17 mouse cellular contexts compared by ENCODE assay signal in the genomic region with DNA sequence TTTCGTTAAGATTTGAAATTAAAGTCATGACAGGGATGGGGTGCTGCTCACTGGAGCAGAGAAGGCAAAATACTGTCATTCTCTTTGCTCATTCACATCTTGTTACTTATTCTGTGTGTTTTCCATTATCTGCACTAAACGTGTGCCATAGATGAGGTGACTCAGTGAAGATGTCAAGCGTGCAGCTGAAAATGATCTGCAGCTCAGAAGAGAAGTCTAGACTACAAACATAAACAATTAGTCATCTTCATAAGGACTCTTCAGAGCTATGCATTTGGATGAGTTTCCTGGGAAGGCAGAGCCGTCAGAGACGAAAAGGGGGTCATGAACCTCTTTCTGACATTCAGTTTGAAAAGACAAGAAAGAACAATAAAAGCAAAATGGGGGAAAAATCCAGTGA.
DNase-seq lines count a peak whose midpoint lies in the region; ATAC-seq and TF ChIP-seq lines count a peak whose summit lies in the region.
"Had no signal": no experiment of that assay in that cellular context is flagged by ENCODE, and none has a peak within 500 bp of the region (broad histone marks: within the 10 kb centered on the region; RNA-seq: fewer than 3 reads in every experiment).

No protein-coding gene starts in this region.

- no peaks in the 10 kb centered on the region for H3K4me1 ChIP-seq in lung, embryonic 14.5 days (ENCODE audit: insufficient read depth)
- H3K4me1 ChIP-seq: heart, embryonic 13.5 days; hindbrain, embryonic 12.5 days had no signal

- H3K27ac ChIP-seq in lung, embryonic 14.5 days (ENCODE audit: low read depth): no peak overlapping the region
- H3K27ac ChIP-seq: heart, embryonic 13.5 days; hindbrain, embryonic 12.5 days; hindbrain, postnatal 0 days had no signal

- intact Hi-C loops in left cerebral cortex, postnatal 14 days (cut with DNase I): no loop called here

- H3K4me2 ChIP-seq in lung, embryonic 14.5 days: no peak overlapping the region
- H3K4me2 ChIP-seq: heart, embryonic 13.5 days; hindbrain, embryonic 12.5 days had no signal

- 29% methylated on average over 5 of the region's 5 CpGs for WGBS in lung, embryonic 14.5 days

- no peak for TF ChIP-seq CTCF in lung, embryonic 14.5 days (IDR thresholded peaks at IDR 0.05; ENCODE audit: low read depth)

- no peaks in the 10 kb centered on the region for H3K36me3 ChIP-seq in lung, embryonic 14.5 days (ENCODE audit: insufficient read depth)
- H3K36me3 ChIP-seq: heart, embryonic 13.5 days; hindbrain, embryonic 12.5 days had no signal

- no peak overlapping the region for H3K4me3 ChIP-seq in lung, embryonic 14.5 days (ENCODE audit: low read depth, low read length)
- H3K4me3 ChIP-seq: heart, embryonic 13.5 days; hindbrain, embryonic 12.5 days had no signal

- ATAC-seq in lung, embryonic 14.5 days (ENCODE audit: insufficient read depth): no peak
- ATAC-seq: activated CD4-positive, CD25-positive, alpha-beta regulatory T cell, adult 4 months; forebrain, embryonic 16.5 days; hindbrain, postnatal 0 days had no signal

- H3K9me3 ChIP-seq in lung, embryonic 14.5 days (ENCODE audit: low read depth, low read length): no peaks in the 10 kb centered on the region
- H3K9me3 ChIP-seq: heart, embryonic 13.5 days; hindbrain, embryonic 12.5 days had no signal

- H3K9ac ChIP-seq in lung, embryonic 14.5 days: no peak overlapping the region
- H3K9ac ChIP-seq: heart, embryonic 13.5 days; hindbrain, embryonic 12.5 days had no signal

- H3K27me3 ChIP-seq in lung, embryonic 14.5 days (ENCODE audit: insufficient read depth, low read length): no peaks in the 10 kb centered on the region
- H3K27me3 ChIP-seq: heart, embryonic 13.5 days; hindbrain, embryonic 12.5 days had no signal

- peak; percentile 31 for DNase-seq in lung, embryonic 14.5 days
- DNase-seq in lung, postnatal 4 days: no peak
- DNase-seq in 3T3-L1 (ENCODE audit: low read depth, low spot score): peak; percentile 51
- peak; percentile 27 for DNase-seq in NIH3T3 (ENCODE audit: low read depth)
- DNase-seq in retina, embryonic 14.5 days (ENCODE audit: low spot score): peak; percentile 57
- no peak for DNase-seq in left cerebral cortex, postnatal 14 days (ENCODE audit: low spot score in 2 of 2)
- DNase-seq in left cerebral cortex, adult 9 months (ENCODE audit: low spot score in 2 of 2): no peak
- DNase-seq: adrenal gland, postnatal 14 days; cerebellum, adult 2 months; cerebellum, postnatal 10 days; gastrocnemius, postnatal 25 days; heart, postnatal 4 days had no signal

Comparison
In these comparisons a context has a peak if more than half of its experiments do, and no peak if none do; other contexts are left out.
1. DNase-seq: peak in lung, embryonic 14.5 days (single experiment), 3T3-L1 (single experiment), NIH3T3 (single experiment) and retina, embryonic 14.5 days (single experiment); none in lung, postnatal 4 days (0 of 2), left cerebral cortex, postnatal 14 days (0 of 2) and left cerebral cortex, adult 9 months (0 of 2).